Mouse (Mus musculus): Measurements from ENCODE around the gene Ppp1r32. TPM values are rescaled to one million over a fixed set of nuclear protein-coding genes. Genes with fewer than 3 reads are reported as not detected.

The Ppp1r32 gene
- polyA plus RNA-seq, 1 experiment from 2014 or later = 0.32 TPM

DNA sequence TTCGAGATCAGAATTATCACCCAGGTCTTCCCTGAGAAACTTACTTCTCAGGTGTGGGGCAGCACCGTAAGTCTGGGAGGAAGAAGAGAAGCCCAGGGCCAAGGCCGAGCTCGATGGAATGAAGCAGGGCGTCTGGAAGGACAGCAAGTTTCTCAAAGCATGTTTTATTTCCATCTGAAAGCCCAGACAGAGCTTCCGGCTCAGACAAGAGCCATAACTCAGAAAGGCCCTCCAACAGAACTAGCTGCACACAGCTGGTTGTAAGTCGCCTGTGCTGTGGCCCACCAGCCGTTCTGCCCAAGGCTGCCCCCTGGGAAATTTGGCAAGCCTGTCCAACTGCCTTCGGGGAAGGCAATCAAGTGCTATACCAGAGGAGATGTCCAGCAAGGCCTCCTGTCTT, 55.3 kb downstream of the Ppp1r32 start:
- H3K36me3 ChIP-seq (replicated peaks; ENCODE audit: control insufficient read depth, insufficient read depth, low read depth, low read length) = no peaks in the 10 kb centered on the region
- peaks cover 10% of the 10 kb centered on the region for H3K4me1 ChIP-seq (ENCODE audit: control insufficient read depth, insufficient read depth, low read length)
- peaks cover 4% of the 10 kb centered on the region; the same call in 1 of the 2 replicates for H3K27me3 ChIP-seq (ENCODE audit: control insufficient read depth, insufficient read depth, low read length)
- no peaks in the 10 kb centered on the region for H3K9me3 ChIP-seq (replicated peaks; ENCODE audit: control insufficient read depth, low read length)
- WGBS = 75% methylated on average over 9 of the region's 9 CpGs
- no peak overlapping the region for H3K27ac ChIP-seq (replicated peaks; ENCODE audit: low read depth, low read length)
- no peak overlapping the region for H3K9ac ChIP-seq (replicated peaks; ENCODE audit: low read length)
- no peak overlapping the region for H3K4me3 ChIP-seq (ENCODE audit: low read depth, low read length)
- ATAC-seq (replicated peaks; ENCODE audit: insufficient number of reproducible peaks, low FRiP score, low TSS enrichment, low read depth) (no peak), DNase-seq (ENCODE audit: low spot score) (no peak)
- no peak overlapping the region for H3K4me2 ChIP-seq (ENCODE audit: low read depth, low read length)

DNA sequence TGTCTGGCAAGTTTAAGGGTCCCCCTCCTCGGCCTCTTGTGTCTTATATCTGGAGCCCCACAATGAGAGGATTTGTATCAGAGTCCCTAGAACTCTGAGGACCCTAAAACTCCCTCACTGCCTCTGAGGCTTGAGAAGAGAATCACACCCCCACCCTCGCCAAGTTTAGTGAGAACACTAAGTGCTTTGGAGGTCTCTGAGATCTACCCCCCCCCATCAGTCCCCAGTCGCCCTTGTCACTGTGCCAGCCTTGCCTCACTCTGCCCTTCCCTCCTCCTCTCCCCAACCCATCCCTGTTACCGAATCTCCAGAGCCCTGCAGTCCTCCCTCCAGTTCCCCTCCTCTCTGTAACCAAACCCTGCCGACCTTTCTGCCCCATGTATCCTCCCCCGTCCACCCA, 55.9 kb downstream of the Ppp1r32 start:
- H3K4me1 ChIP-seq (ENCODE audit: control insufficient read depth, insufficient read depth, low read length) = peaks cover 12% of the 10 kb centered on the region
- H3K9me3 ChIP-seq (replicated peaks; ENCODE audit: control insufficient read depth, low read length) = no peaks in the 10 kb centered on the region
- DNase-seq (ENCODE audit: low spot score) (no peak), ATAC-seq (replicated peaks; ENCODE audit: insufficient number of reproducible peaks, low FRiP score, low TSS enrichment, low read depth) (no peak)
- 39% methylated on average over 6 of the region's 6 CpGs for WGBS
- H3K27me3 ChIP-seq (ENCODE audit: control insufficient read depth, insufficient read depth, low read length) = peaks cover 4% of the 10 kb centered on the region; the same call in 1 of the 2 replicates
- no peak overlapping the region for H3K4me3 ChIP-seq (ENCODE audit: low read depth, low read length)
- H3K9ac ChIP-seq (replicated peaks; ENCODE audit: low read length) = no peak overlapping the region
- no peak overlapping the region for H3K27ac ChIP-seq (replicated peaks; ENCODE audit: low read depth, low read length)
- H3K36me3 ChIP-seq (replicated peaks; ENCODE audit: control insufficient read depth, insufficient read depth, low read depth, low read length) = no peaks in the 10 kb centered on the region
- no peak overlapping the region for H3K4me2 ChIP-seq (ENCODE audit: low read depth, low read length)

DNA sequence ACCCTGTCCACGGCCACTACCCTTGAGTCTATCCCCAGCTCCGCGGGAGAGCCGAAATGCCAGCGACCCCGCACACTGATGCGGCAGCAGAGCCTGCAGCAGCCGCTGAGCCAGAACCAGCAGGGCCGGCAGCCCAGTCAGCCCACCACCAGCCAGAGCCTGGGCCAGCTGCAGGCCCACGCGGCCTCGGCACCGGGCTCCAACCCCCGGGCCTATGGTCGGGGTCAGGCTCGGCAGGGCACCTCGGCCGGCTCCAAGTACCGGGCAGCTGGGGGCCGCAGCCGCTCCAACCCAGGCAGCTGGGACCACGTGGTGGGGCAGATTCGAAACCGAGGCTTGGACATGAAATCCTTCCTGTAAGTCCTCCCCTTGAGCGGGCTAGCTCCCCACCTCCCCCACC, 56.4 kb downstream of the Ppp1r32 start:
- H3K4me3 ChIP-seq (ENCODE audit: low read depth, low read length) = no peak overlapping the region
- no peak for DNase-seq (ENCODE audit: low spot score)
- H3K4me2 ChIP-seq (ENCODE audit: low read depth, low read length) = no peak overlapping the region
- H3K27me3 ChIP-seq (ENCODE audit: control insufficient read depth, insufficient read depth, low read length) = peaks cover 4% of the 10 kb centered on the region; the same call in 1 of the 2 replicates
- 28% methylated on average over 25 of the region's 25 CpGs for WGBS
- no peak for ATAC-seq (replicated peaks; ENCODE audit: insufficient number of reproducible peaks, low FRiP score, low TSS enrichment, low read depth)
- H3K4me1 ChIP-seq (ENCODE audit: control insufficient read depth, insufficient read depth, low read length) = peaks cover 12% of the 10 kb centered on the region
- no peak overlapping the region for H3K27ac ChIP-seq (replicated peaks; ENCODE audit: low read depth, low read length)
- H3K36me3 ChIP-seq (replicated peaks; ENCODE audit: control insufficient read depth, insufficient read depth, low read depth, low read length) = no peaks in the 10 kb centered on the region
- no peaks in the 10 kb centered on the region for H3K9me3 ChIP-seq (replicated peaks; ENCODE audit: control insufficient read depth, low read length)
- no peak overlapping the region; the same call in 1 of the 2 replicates for H3K9ac ChIP-seq (replicated peaks; ENCODE audit: low read length)

DNA sequence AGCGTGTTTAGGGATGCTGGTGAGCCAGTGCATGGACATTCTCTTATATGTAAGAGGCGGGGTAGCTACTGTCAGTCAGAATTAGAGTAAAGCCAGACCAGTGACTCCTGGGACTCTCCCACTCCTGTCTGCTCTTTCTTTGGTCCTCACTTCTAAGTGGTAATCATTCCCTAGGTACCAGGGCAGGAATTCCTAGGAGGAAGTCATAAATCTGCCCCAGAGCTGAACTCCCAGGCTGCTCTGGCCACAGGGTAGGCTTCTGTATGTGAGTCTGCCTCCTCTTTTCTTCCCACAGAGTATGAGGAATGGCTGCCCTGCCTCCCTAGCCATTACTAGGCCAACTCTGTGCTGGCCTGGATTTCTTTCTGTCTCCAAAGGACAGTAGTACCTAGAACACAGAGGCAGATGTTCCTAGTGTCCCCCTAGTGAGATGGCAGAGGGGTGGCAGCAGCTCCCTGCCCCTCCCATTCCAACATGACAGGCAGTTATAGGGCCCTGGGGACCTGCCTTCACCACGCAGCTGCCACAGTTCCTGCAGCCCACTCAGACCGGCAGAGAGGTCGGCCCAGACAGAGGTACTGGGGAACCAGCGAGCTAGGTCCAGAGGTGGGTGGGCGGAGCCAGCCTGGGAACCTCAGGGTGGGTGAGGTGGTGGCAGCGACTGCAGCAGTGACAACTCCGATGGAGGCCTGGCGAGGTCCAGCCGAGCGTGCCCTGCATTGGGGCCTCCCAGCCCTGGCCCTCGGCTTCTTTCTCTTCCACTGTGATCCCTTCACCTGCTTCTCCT, 57.1 kb downstream of the Ppp1r32 start:
- 37% methylated on average over 13 of the region's 13 CpGs for WGBS
- no peak overlapping the region; the same call in 1 of the 2 replicates for H3K9ac ChIP-seq (replicated peaks; ENCODE audit: low read length)
- no peak overlapping the region for H3K4me3 ChIP-seq (ENCODE audit: low read depth, low read length)
- H3K36me3 ChIP-seq (replicated peaks; ENCODE audit: control insufficient read depth, insufficient read depth, low read depth, low read length) = no peaks in the 10 kb centered on the region
- no peaks in the 10 kb centered on the region for H3K9me3 ChIP-seq (replicated peaks; ENCODE audit: control insufficient read depth, low read length)
- H3K4me2 ChIP-seq (ENCODE audit: low read depth, low read length) = no peak overlapping the region
- H3K27me3 ChIP-seq (ENCODE audit: control insufficient read depth, insufficient read depth, low read length) = peaks cover 4% of the 10 kb centered on the region; the same call in 1 of the 2 replicates
- ATAC-seq (replicated peaks; ENCODE audit: insufficient number of reproducible peaks, low FRiP score, low TSS enrichment, low read depth) (no peak), DNase-seq (ENCODE audit: low spot score) (no peak)
- H3K4me1 ChIP-seq (ENCODE audit: control insufficient read depth, insufficient read depth, low read length) = peaks cover 12% of the 10 kb centered on the region
- H3K27ac ChIP-seq (replicated peaks; ENCODE audit: low read depth, low read length) = no peak overlapping the region

DNA sequence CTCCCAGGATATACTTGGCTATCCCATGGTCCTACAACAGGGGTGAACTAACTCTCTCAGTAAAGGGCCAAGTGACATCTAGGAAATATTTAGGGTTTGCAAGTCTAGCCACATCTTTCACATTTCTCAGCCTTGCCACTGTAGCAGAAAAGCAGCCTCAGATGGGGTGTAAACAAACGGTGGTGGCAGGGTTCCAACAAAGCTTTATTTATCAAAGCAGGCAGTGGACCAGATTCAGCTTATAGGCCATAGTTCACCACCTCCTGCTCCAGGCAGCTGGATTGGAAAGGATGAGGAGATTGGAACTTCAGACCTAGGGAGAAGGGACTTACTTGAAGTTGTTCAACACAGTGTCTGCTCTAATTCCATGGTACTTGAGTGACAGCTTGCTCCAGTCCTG, 58.0 kb downstream of the Ppp1r32 start:
- no peaks in the 10 kb centered on the region for H3K9me3 ChIP-seq (replicated peaks; ENCODE audit: control insufficient read depth, low read length)
- 59% methylated on average over 1 of the region's 1 CpGs for WGBS
- H3K4me2 ChIP-seq (ENCODE audit: low read depth, low read length) = no peak overlapping the region
- no peak overlapping the region for H3K4me3 ChIP-seq (ENCODE audit: low read depth, low read length)
- H3K27me3 ChIP-seq (ENCODE audit: control insufficient read depth, insufficient read depth, low read length) = peaks cover 4% of the 10 kb centered on the region; the same call in 1 of the 2 replicates
- no peak overlapping the region for H3K27ac ChIP-seq (replicated peaks; ENCODE audit: low read depth, low read length)
- H3K4me1 ChIP-seq (ENCODE audit: control insufficient read depth, insufficient read depth, low read length) = peaks cover 12% of the 10 kb centered on the region
- ATAC-seq (replicated peaks; ENCODE audit: insufficient number of reproducible peaks, low FRiP score, low TSS enrichment, low read depth) (no peak), DNase-seq (ENCODE audit: low spot score) (no peak)
- H3K9ac ChIP-seq (replicated peaks; ENCODE audit: low read length) = no peak overlapping the region
- H3K36me3 ChIP-seq (replicated peaks; ENCODE audit: control insufficient read depth, insufficient read depth, low read depth, low read length) = no peaks in the 10 kb centered on the region

Other genes starting within 250 kb of the Ppp1r32 start
- gene Myrf, start 242.2 kb downstream of the Ppp1r32 start, polyA plus RNA-seq (2014; fragmentation: Nextera tagmentation; extraction: Ambion mirVana) = 2.4 and 2.6 TPM in 2 replicates
- gene Dagla, start 178.1 kb downstream of the Ppp1r32 start, polyA plus RNA-seq (2014; fragmentation: Nextera tagmentation; extraction: Ambion mirVana) = 0.98 and 1.3 TPM in 2 replicates
- 2.2 and 2.7 TPM in 2 replicates for gene Syt7, start 93.8 kb downstream of the Ppp1r32 start, polyA plus RNA-seq (2014; fragmentation: Nextera tagmentation; extraction: Ambion mirVana)
- 0.13 and 0.20 TPM in 2 replicates for gene Lrrc10b, start 25.5 kb downstream of the Ppp1r32 start, polyA plus RNA-seq (2014; fragmentation: Nextera tagmentation; extraction: Ambion mirVana)
- gene Cpsf7, start 42.3 kb upstream of the Ppp1r32 start, polyA plus RNA-seq (2014; fragmentation: Nextera tagmentation; extraction: Ambion mirVana) = 61.7 and 64.6 TPM in 2 replicates
- gene Sdhaf2, start 43.2 kb upstream of the Ppp1r32 start, polyA plus RNA-seq (2014; fragmentation: Nextera tagmentation; extraction: Ambion mirVana) = 60.4 and 66.2 TPM in 2 replicates
- gene Tmem216, start 73.3 kb upstream of the Ppp1r32 start, polyA plus RNA-seq (2014; fragmentation: Nextera tagmentation; extraction: Ambion mirVana) = 65.2 and 69.0 TPM in 2 replicates
- gene Cyb561a3, start 94.2 kb upstream of the Ppp1r32 start, polyA plus RNA-seq (2014; fragmentation: Nextera tagmentation; extraction: Ambion mirVana) = 13.7 and 13.8 TPM in 2 replicates
- gene Tmem138, start 94.4 kb upstream of the Ppp1r32 start, polyA plus RNA-seq (2014; fragmentation: Nextera tagmentation; extraction: Ambion mirVana) = 48.8 and 49.3 TPM in 2 replicates
- gene Ddb1, start 122.4 kb upstream of the Ppp1r32 start, polyA plus RNA-seq (2014; fragmentation: Nextera tagmentation; extraction: Ambion mirVana) = 400 and 408 TPM in 2 replicates
- gene Tkfc, start 122.7 kb upstream of the Ppp1r32 start, polyA plus RNA-seq (2014; fragmentation: Nextera tagmentation; extraction: Ambion mirVana) = 20.0 and 23.3 TPM in 2 replicates
- gene Vwce, start 151.3 kb upstream of the Ppp1r32 start, polyA plus RNA-seq (2014; fragmentation: Nextera tagmentation; extraction: Ambion mirVana) = 0.73 and 0.96 TPM in 2 replicates
- not detected in 2 replicates for gene Pga5, start 195.1 kb upstream of the Ppp1r32 start, polyA plus RNA-seq (2014; fragmentation: Nextera tagmentation; extraction: Ambion mirVana)
- 26.2 and 31.8 TPM in 2 replicates for gene Vps37c, start 205.8 kb upstream of the Ppp1r32 start, polyA plus RNA-seq (2014; fragmentation: Nextera tagmentation; extraction: Ambion mirVana)